Mouse (Mus musculus) hindbrain, postnatal 0 days (tissue): ENCODE measurements around the gene Ltbp4. TPM values are rescaled to one million over a fixed set of nuclear protein-coding genes. Genes with fewer than 3 reads are reported as not detected.

ENCODE experiments used
- ATAC-seq: fragments of 200-750 bp; cut with Nextera tagmentation; 2 replicates; pipeline ENCODE4 v1.8.0; 2017; ENCODE audit warnings: mild to moderate bottlenecking, moderate TSS enrichment, moderate library complexity
- DNase-seq: peaks from one replicate; pipeline ENCODE4 v3.0.0-alpha.2; 2015; ENCODE audit warnings: low spot score
- H3K27ac ChIP-seq: fragments of 300-500 bp; sonication (generic); 2 replicates; pipeline ENCODE4 v1.5.1; 2014; ENCODE audit warnings: mild to moderate bottlenecking
- H3K27me3 ChIP-seq: fragments of 300-500 bp; sonication (generic); 2 replicates; pipeline ENCODE4 v1.6.1; 2014; ENCODE audit warnings: low read length, mixed read lengths; ENCODE audit not compliant: insufficient read depth
- H3K36me3 ChIP-seq: fragments of 300-500 bp; sonication (generic); 2 replicates; pipeline ENCODE4 v1.6.1; 2014; ENCODE audit warnings: low read length, mixed read lengths; ENCODE audit not compliant: insufficient read depth
- H3K4me1 ChIP-seq: fragments of 300-500 bp; sonication (generic); 2 replicates; pipeline ENCODE4 v1.6.1; 2014; ENCODE audit warnings: antibody characterized with exemption, low read length, mixed read lengths; ENCODE audit not compliant: insufficient read depth
- H3K4me2 ChIP-seq: fragments of 300-500 bp; sonication (generic); 2 replicates; pipeline ENCODE4 v1.6.1; 2014; ENCODE audit warnings: low read depth, mild to moderate bottlenecking, low read length, moderate library complexity, mixed read lengths
- H3K4me3 ChIP-seq: fragments of 300-500 bp; sonication (generic); 2 replicates; pipeline ENCODE4 v1.5.1; 2014; ENCODE audit warnings: low read length
- H3K9ac ChIP-seq: fragments of 300-500 bp; sonication (generic); replicated peaks from 2 replicates; pipeline ENCODE4 v1.6.1; 2014; ENCODE audit warnings: mild to moderate bottlenecking, low read length, moderate library complexity, mixed read lengths
- H3K9me3 ChIP-seq: fragments of 300-500 bp; sonication (generic); 2 replicates; pipeline ENCODE4 v1.6.1; 2016; ENCODE audit warnings: low read length, mixed read lengths
- CTCF ChIP-seq: IDR thresholded peaks from 2 replicates; pipeline ENCODE4 v1.5.1; 2016; ENCODE audit warnings: antibody characterized with exemption, control low read depth, low read depth
- WGBS: fragments of 180-500 bp; shearing (Covaris S2); extraction: QIAGEN DNeasy Blood & Tissue Kit; methylation state at CpG from one replicate; pipeline ENCODE4 v1.1.7; 2014; 5-methylcytosine and 5-hydroxymethylcytosine counted together
- polyA plus RNA-seq: library from polyadenylated mRNA; unstranded; fragments of >200 nt; fragmentation: Nextera tagmentation; extraction: Ambion mirVana; gene quantifications from 2 replicates; pipeline ENCODE4 v1.2.1, GENCODE M21; 2015
- total RNA-seq: library from RNA; depleted of rRNA; stranded (reverse); fragments of >200 nt; gene quantifications from 2 replicates; pipeline ENCODE4 v1.2.3, GENCODE M21; 2014

The Ltbp4 gene
- total and polyA plus RNA-seq, 2 experiments from 2014 or later = 10.6 to 34.8 TPM

- no peak for TF ChIP-seq CTCF
- ATAC-seq (no peak), DNase-seq (no peak)
- Histone ChIP-seq H3K36me3 (no peaks in the 10 kb centered on the region), H3K4me3 (no peak overlapping the region), H3K27ac (0 out of 2 replicates have a peak overlapping the region, but pooled peaks have one; percentile 11), H3K9ac (no peak overlapping the region), H3K9me3 (no peaks in the 10 kb centered on the region), H3K4me2 (no peak overlapping the region), H3K4me1 (no peaks in the 10 kb centered on the region), H3K27me3 (no peaks in the 10 kb centered on the region)
- WGBS = 86% methylated on average over 16 of the region's 16 CpGs
Measured at GRCm38 (mm10) chr7:27298033-27298610, 39.4 kb downstream of the Ltbp4 start.

- 95% methylated on average over 4 of the region's 4 CpGs for WGBS
- no peak overlapping the region for H3K4me2 ChIP-seq
- no peak for TF ChIP-seq CTCF
- no peak overlapping the region for H3K9ac ChIP-seq
- H3K27ac ChIP-seq = no peak overlapping the region
- ATAC-seq (no peak), DNase-seq (no peak)
- H3K4me1 ChIP-seq = no peaks in the 10 kb centered on the region
- no peak overlapping the region for H3K4me3 ChIP-seq
- H3K9me3 ChIP-seq = no peaks in the 10 kb centered on the region
- H3K27me3 ChIP-seq = no peaks in the 10 kb centered on the region
- no peaks in the 10 kb centered on the region for H3K36me3 ChIP-seq
Measured at GRCm38 (mm10) chr7:27296518-27296917, 41.0 kb downstream of the Ltbp4 start.

- 72% methylated on average over 4 of the region's 4 CpGs for WGBS
- Histone ChIP-seq H3K4me1 (no peaks in the 10 kb centered on the region), H3K4me2 (no peak overlapping the region), H3K36me3 (no peaks in the 10 kb centered on the region), H3K4me3 (no peak overlapping the region), H3K27ac (no peak overlapping the region), H3K27me3 (no peaks in the 10 kb centered on the region), H3K9me3 (no peaks in the 10 kb centered on the region), H3K9ac (no peak overlapping the region)
- DNase-seq = no peak
- no peak for TF ChIP-seq CTCF
- no peak for ATAC-seq
Measured at GRCm38 (mm10) chr7:27295956-27296355, 41.5 kb downstream of the Ltbp4 start.

GRCm38 (mm10) chr7:27291795-27292466 lies 45.6 kb downstream of the Ltbp4 start:
- ATAC-seq (no peak), DNase-seq (no peak)
- H3K9me3 ChIP-seq = no peaks in the 10 kb centered on the region
- no peak overlapping the region for H3K9ac ChIP-seq
- no peak overlapping the region for H3K4me2 ChIP-seq
- H3K27ac ChIP-seq = no peak overlapping the region
- H3K27me3 ChIP-seq = no peaks in the 10 kb centered on the region
- H3K4me3 ChIP-seq = no peak overlapping the region
- WGBS = 68% methylated on average over 12 of the region's 12 CpGs
- no peaks in the 10 kb centered on the region for H3K4me1 ChIP-seq
- H3K36me3 ChIP-seq = no peaks in the 10 kb centered on the region
- TF ChIP-seq CTCF = no peak

- no peaks in the 10 kb centered on the region for H3K27me3 ChIP-seq
- no peak for TF ChIP-seq CTCF
- 66% methylated on average over 2 of the region's 2 CpGs for WGBS
- H3K27ac ChIP-seq = no peak overlapping the region
- H3K4me3 ChIP-seq = no peak overlapping the region
- no peaks in the 10 kb centered on the region for H3K36me3 ChIP-seq
- no peak overlapping the region for H3K9ac ChIP-seq
- H3K9me3 ChIP-seq = no peaks in the 10 kb centered on the region
- ATAC-seq (no peak), DNase-seq (no peak)
- no peak overlapping the region for H3K4me2 ChIP-seq
- H3K4me1 ChIP-seq = no peaks in the 10 kb centered on the region
Measured at GRCm38 (mm10) chr7:27290555-27290954, 46.9 kb downstream of the Ltbp4 start.

- WGBS = 87% methylated on average over 7 of the region's 7 CpGs
- no peak for TF ChIP-seq CTCF
- Histone ChIP-seq H3K9ac (no peak overlapping the region), H3K27me3 (no peaks in the 10 kb centered on the region), H3K9me3 (no peaks in the 10 kb centered on the region), H3K36me3 (no peaks in the 10 kb centered on the region), H3K4me3 (no peak overlapping the region), H3K4me1 (no peaks in the 10 kb centered on the region), H3K27ac (no peak overlapping the region), H3K4me2 (no peak overlapping the region)
- DNase-seq = no peak
- no peak for ATAC-seq
Measured at GRCm38 (mm10) chr7:27288732-27289131, 48.8 kb downstream of the Ltbp4 start.

- Histone ChIP-seq H3K9me3 (no peaks in the 10 kb centered on the region), H3K9ac (no peak overlapping the region), H3K27me3 (no peaks in the 10 kb centered on the region), H3K4me2 (peak overlapping the region; percentile 45), H3K4me1 (no peaks in the 10 kb centered on the region), H3K4me3 (no peak overlapping the region), H3K36me3 (peaks cover 16% of the 10 kb centered on the region), H3K27ac (0 out of 2 replicates have a peak overlapping the region, but pooled peaks have one; percentile 54)
- DNase-seq (peak; percentile 82), ATAC-seq (peak; percentile 84)
- WGBS = 6% methylated on average over 8 of the region's 8 CpGs
- peak; percentile 90 for TF ChIP-seq CTCF
Measured at GRCm38 (mm10) chr7:27285698-27286066, 51.8 kb downstream of the Ltbp4 start.
